Mouse (Mus musculus) kidney, postnatal 0 days (tissue): ENCODE measurements at regions not wholly inside any gene's neighbourhood (a gene's known extent, or its start where the extent isn't known, plus 50 kb on each side); places are given as distances from the start of the nearest gene placed in this dataset.
"Not testable (repeated sequence)": the region's sequence is repeated elsewhere in the genome, so short reads cannot be mapped to it uniquely, and the experiment has no call there.

Source experiments
- ATAC-seq: fragments of 200-750 bp; cut with Nextera tagmentation; replicated peaks from 2 replicates; pipeline ENCODE4 v1.8.0; 2017; ENCODE audit warnings: low read depth, moderate number of reproducible peaks, moderate TSS enrichment, moderate library complexity; ENCODE audit not compliant: low FRiP score
- DNase-seq: peaks from one replicate; pipeline ENCODE4 v3.0.0-alpha.2; 2016; ENCODE audit warnings: low spot score
- H3K27ac ChIP-seq: fragments of 300-500 bp; sonication (generic); 2 replicates; pipeline ENCODE4 v1.5.1; 2014; ENCODE audit warnings: mild to moderate bottlenecking
- H3K27me3 ChIP-seq: fragments of 300-500 bp; sonication (generic); 2 replicates; pipeline ENCODE4 v1.6.1; 2014; ENCODE audit warnings: low read length, mixed read lengths; ENCODE audit not compliant: insufficient read depth
- H3K36me3 ChIP-seq: fragments of 300-500 bp; sonication (generic); 2 replicates; pipeline ENCODE4 v1.6.1; 2014; ENCODE audit warnings: low read length, mixed read lengths; ENCODE audit not compliant: insufficient read depth
- H3K4me1 ChIP-seq: fragments of 300-500 bp; sonication (generic); replicated peaks from 2 replicates; pipeline ENCODE4 v1.6.1; 2014; ENCODE audit warnings: antibody characterized with exemption, low read length, mixed read lengths; ENCODE audit not compliant: insufficient read depth
- H3K4me2 ChIP-seq: fragments of 300-500 bp; sonication (generic); 2 replicates; pipeline ENCODE4 v1.6.1; 2014; ENCODE audit warnings: mild to moderate bottlenecking, low read length, moderate library complexity, mixed read lengths
- H3K4me3 ChIP-seq: fragments of 300-500 bp; sonication (generic); replicated peaks from 2 replicates; pipeline ENCODE4 v1.5.1; 2014; ENCODE audit warnings: low read depth, low read length
- H3K9ac ChIP-seq: fragments of 300-500 bp; sonication (generic); 2 replicates; pipeline ENCODE4 v1.6.1; 2014; ENCODE audit warnings: low read depth, low read length
- H3K9me3 ChIP-seq: fragments of 300-500 bp; sonication (generic); replicated peaks from 2 replicates; pipeline ENCODE4 v1.6.1; 2016; ENCODE audit warnings: low read length, inconsistent platforms, mixed read lengths
- CTCF ChIP-seq: IDR thresholded peaks from 2 replicates; pipeline ENCODE4 v1.5.1; 2016; ENCODE audit warnings: antibody characterized with exemption, low read depth, mild to moderate bottlenecking, moderate library complexity
- WGBS: fragments of 180-500 bp; shearing (Covaris S2); extraction: QIAGEN DNeasy Blood & Tissue Kit; methylation state at CpG from one replicate; pipeline ENCODE4 v1.1.7; 2014; 5-methylcytosine and 5-hydroxymethylcytosine counted together

DNA sequence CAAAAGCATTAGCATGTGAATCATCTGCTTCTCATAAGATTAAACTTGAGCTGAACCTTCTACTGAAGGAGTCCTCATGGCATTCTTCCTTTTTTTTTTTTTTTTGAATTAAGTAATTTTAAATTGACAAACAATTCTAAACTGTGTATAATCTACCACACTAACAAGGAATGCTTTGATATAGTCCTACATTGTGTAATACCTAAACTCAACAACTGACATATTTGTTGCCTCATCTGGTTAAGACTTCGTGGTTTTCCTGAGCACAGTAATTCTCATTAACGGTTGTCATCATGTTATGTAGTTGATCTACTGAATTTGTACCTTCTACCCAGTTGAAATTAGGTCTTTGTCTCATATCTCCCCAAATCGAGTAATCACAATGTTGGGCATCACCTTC is 83.9 kb upstream of the Hcrtr2 start:
- WGBS: 86% methylated on average over 3 of the region's 3 CpGs
- no peak for DNase-seq

DNA sequence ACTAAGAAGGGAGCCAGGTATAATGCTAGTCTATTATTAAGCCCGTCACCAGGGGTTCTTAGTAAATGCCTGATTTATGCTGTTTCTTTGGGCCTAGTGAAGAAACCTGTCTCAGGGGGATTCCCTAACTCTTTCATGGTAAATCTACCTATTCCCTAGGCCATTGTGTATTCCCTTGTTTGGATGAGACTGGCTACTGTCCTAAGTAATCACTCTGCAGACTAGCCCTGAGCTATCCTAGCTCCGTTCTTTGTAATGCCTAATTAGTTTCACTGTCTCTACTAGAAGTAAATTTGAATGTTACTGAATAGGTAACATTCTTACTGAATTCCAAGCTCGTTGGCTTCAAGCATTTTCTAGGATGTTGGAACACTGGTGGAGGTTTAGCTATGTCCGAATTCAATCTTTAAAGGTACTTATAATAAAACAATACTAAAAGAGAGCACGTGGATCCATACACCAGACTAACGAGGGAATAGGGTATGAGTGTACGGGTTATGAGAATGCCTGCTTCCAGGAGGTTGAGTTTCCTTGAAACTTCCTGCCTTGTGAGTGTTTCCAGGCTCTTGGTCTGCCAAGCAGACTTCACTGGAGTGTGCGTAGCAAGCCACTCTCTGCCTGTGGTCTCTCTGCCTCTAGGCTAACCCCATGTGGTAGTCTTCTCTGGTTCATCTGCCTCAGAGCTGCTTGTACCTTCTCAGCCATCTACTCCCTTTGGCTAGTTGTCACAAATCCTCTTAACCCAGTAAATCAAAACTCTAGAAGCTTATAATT is 78.4 kb upstream of the Hcrtr2 start:
- H3K4me1 ChIP-seq, H3K4me3 ChIP-seq, H3K9ac ChIP-seq, H3K4me2 ChIP-seq, H3K9me3 ChIP-seq, ATAC-seq, H3K27me3 ChIP-seq, DNase-seq, H3K36me3 ChIP-seq, H3K27ac ChIP-seq: not testable (repeated sequence)
- 83% methylated on average over 8 of the region's 8 CpGs for WGBS

More for the DNA sequence above, 83.9 kb upstream of the Hcrtr2 start:
- Histone ChIP-seq H3K4me3 (no peak overlapping the region), H3K9ac (no peak overlapping the region), H3K27ac (no peak overlapping the region), H3K27me3 (no peaks in the 10 kb centered on the region), H3K36me3 (no peaks in the 10 kb centered on the region), H3K4me2 (no peak overlapping the region), H3K9me3 (no peaks in the 10 kb centered on the region), H3K4me1 (no peaks in the 10 kb centered on the region)
- TF ChIP-seq CTCF: no peak
- ATAC-seq: no peak

DNA sequence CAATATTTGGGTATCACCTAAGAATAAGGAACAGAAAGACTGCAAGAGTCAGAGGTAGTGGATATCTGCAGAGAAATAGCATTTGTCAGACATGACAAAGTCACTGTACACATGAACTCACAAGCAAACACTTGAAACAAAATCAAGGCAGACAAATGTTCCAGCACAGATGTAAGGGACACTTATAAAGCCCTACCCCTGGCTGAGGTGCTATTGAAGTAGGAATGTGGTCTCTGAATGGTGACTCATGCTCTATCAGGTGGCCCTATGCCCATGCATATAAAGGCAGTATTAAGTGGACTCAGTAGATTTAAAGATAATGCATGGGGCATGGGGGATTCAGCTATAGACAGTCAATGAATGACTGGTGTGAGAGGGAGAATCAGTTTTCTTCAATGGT is 77.2 kb upstream of the Hcrtr2 start:
- Histone ChIP-seq H3K27ac (no peak overlapping the region), H3K4me3 (no peak overlapping the region), H3K9me3 (no peaks in the 10 kb centered on the region), H3K9ac (no peak overlapping the region), H3K4me2 (no peak overlapping the region), H3K27me3 (no peaks in the 10 kb centered on the region), H3K4me1 (no peaks in the 10 kb centered on the region), H3K36me3 (no peaks in the 10 kb centered on the region)
- ATAC-seq (no peak), DNase-seq (no peak)
- TF ChIP-seq CTCF: no peak

DNA sequence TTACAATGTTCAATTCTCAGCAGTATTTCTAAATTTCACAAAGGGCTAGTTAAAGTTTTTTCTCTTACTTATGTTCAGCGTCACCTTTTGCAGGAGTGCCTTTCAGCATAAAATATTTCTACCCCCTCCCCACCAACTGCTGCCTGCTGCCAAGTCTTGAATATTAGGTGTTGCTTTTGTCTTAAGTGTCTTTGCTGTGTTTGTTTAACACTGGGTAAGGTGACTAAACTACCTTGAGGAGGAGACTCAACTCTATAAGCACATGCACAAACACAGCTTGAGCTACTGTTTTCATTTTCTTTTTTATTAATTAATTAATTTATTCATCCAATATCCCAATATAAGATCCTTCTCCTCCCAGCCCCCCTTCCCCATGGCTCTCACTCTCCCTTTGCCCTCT is 70.1 kb upstream of the Hcrtr2 start:
- Histone ChIP-seq H3K9me3 (no peaks in the 10 kb centered on the region), H3K9ac (no peak overlapping the region), H3K36me3 (no peaks in the 10 kb centered on the region), H3K4me1 (no peaks in the 10 kb centered on the region), H3K4me3 (no peak overlapping the region), H3K27me3 (no peaks in the 10 kb centered on the region), H3K4me2 (no peak overlapping the region), H3K27ac (no peak overlapping the region)
- no peak for ATAC-seq
- 64% methylated on average over 1 of the region's 1 CpGs for WGBS
- TF ChIP-seq CTCF: no peak
- DNase-seq: no peak

DNA sequence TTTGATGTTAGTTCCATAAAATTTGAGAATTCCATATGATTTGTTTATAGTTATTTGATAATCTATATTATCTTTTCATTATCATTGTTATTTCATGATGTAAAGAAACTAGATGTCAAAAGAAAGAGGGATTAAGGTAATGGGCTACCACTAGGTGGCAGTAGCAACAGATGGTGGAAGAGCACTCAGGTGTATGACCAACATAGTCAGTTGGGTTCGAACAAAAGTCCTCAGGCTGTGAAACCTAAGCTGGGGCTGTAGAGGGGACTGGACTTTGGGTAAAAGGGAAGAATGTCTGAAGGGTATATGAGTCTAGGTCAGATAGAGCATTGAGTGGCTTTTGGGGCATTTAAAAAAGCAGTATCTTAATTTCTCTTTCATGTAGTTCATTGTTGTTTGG is 67.2 kb upstream of the Hcrtr2 start:
- DNase-seq (peak; percentile 62), ATAC-seq (no peak)
- Histone ChIP-seq H3K27me3 (no peaks in the 10 kb centered on the region), H3K4me1 (no peaks in the 10 kb centered on the region), H3K27ac (no peak overlapping the region), H3K36me3 (no peaks in the 10 kb centered on the region), H3K4me2 (no peak overlapping the region), H3K4me3 (no peak overlapping the region), H3K9ac (no peak overlapping the region), H3K9me3 (no peaks in the 10 kb centered on the region)
- peak; percentile 88 for TF ChIP-seq CTCF
- WGBS: 19% methylated on average over 1 of the region's 1 CpGs
